Mouse (Mus musculus) limb, embryonic 14.5 days (tissue): ENCODE results near the gene Secisbp2. TPM values are rescaled to one million over a fixed set of nuclear protein-coding genes. Genes with fewer than 3 reads are reported as not detected.

Source experiments
- ATAC-seq: fragments of 200-750 bp; cut with Nextera tagmentation; 2 replicates; pipeline ENCODE4 v1.8.0; 2017; ENCODE audit warnings: low read depth, moderate number of reproducible peaks, moderate TSS enrichment; ENCODE audit not compliant: low FRiP score
- DNase-seq: peaks from one replicate; pipeline ENCODE4 v3.0.0-alpha.2; 2015; ENCODE audit warnings: low spot score
- H3K27ac ChIP-seq: fragments of 300-500 bp; sonication (generic); replicated peaks from 2 replicates; pipeline ENCODE4 v1.5.1; 2014; ENCODE audit warnings: low read depth, mild to moderate bottlenecking, low read length, moderate library complexity, mixed read lengths
- H3K27me3 ChIP-seq: fragments of 300-500 bp; sonication (generic); 2 replicates; pipeline ENCODE4 v1.6.1; 2014; ENCODE audit warnings: low read length, mixed read lengths; ENCODE audit not compliant: control insufficient read depth, insufficient read depth
- H3K36me3 ChIP-seq: fragments of 300-500 bp; sonication (generic); 2 replicates; pipeline ENCODE4 v1.6.1; 2014; ENCODE audit warnings: mild to moderate bottlenecking, low read length, moderate library complexity, mixed read lengths; ENCODE audit not compliant: control insufficient read depth, insufficient read depth
- H3K4me1 ChIP-seq: fragments of 300-500 bp; sonication (generic); 2 replicates; pipeline ENCODE4 v1.6.1; 2014; ENCODE audit warnings: antibody characterized with exemption, low read length, mixed read lengths; ENCODE audit not compliant: control insufficient read depth, insufficient read depth
- H3K4me2 ChIP-seq: fragments of 300-500 bp; sonication (generic); replicated peaks from 2 replicates; pipeline ENCODE4 v1.6.1; 2014; ENCODE audit warnings: low read depth, mild to moderate bottlenecking, low read length, moderate library complexity; ENCODE audit not compliant: severe bottlenecking
- H3K4me3 ChIP-seq: fragments of 300-500 bp; sonication (generic); replicated peaks from 2 replicates; pipeline ENCODE4 v1.5.1; 2014; ENCODE audit warnings: low read length
- H3K9ac ChIP-seq: fragments of 300-500 bp; sonication (generic); 2 replicates; pipeline ENCODE4 v1.6.1; 2014; ENCODE audit warnings: mild to moderate bottlenecking, low read depth, low read length, moderate library complexity; ENCODE audit not compliant: severe bottlenecking
- H3K9me3 ChIP-seq: fragments of 300-500 bp; sonication (generic); 2 replicates; pipeline ENCODE4 v1.6.1; 2016; ENCODE audit warnings: low read length; ENCODE audit not compliant: control insufficient read depth
- POLR2A ChIP-seq: fragments of 200-500 bp; IDR thresholded peaks from 2 replicates; pipeline ENCODE4 v1.8.0; 2012; ENCODE audit warnings: inconsistent platforms, mild to moderate bottlenecking, moderate library complexity, borderline replicate concordance; ENCODE audit not compliant: insufficient read depth, insufficient read length; ENCODE audit errors: extremely low read depth
- WGBS: fragments of 180-500 bp; shearing (Covaris S2); extraction: QIAGEN DNeasy Blood & Tissue Kit; methylation state at CpG from one replicate; pipeline ENCODE4 v1.1.7; 2014; 5-methylcytosine and 5-hydroxymethylcytosine counted together
- polyA plus RNA-seq, 2 experiments: library from polyadenylated mRNA; depleted of rRNA in 1 of 2; stranded (reverse) in 1 of 2; unstranded in 1 of 2; fragments of >200 nt; fragmentation: Nextera tagmentation in 1 of 2; extraction: Ambion mirVana in 1 of 2; gene quantifications; 2 replicates each; pipeline versions ENCODE4 v1.2.1 to v1.2.3; 2012 to 2014

Secisbp2 gene
- polyA plus RNA-seq (2012; rRNA removed), result 32.8 and 34.5 TPM in 2 replicates
- 29.0 and 31.0 TPM in 2 replicates for polyA plus RNA-seq (2014; fragmentation: Nextera tagmentation; extraction: Ambion mirVana)

- Histone ChIP-seq H3K4me3 (peak within 1 kb of the TSS; percentile 73), H3K36me3 (peaks cover 32% of the 10 kb centered on the region), H3K4me1 (peaks cover 10% of the 10 kb centered on the region), H3K9me3 (no peaks in the 10 kb centered on the region), H3K27ac (peak within 1 kb of the TSS; percentile 89), H3K27me3 (no peaks in the 10 kb centered on the region), H3K4me2 (peak within 1 kb of the TSS; percentile 84), H3K9ac (peak within 1 kb of the TSS; percentile 78)
- WGBS, result 1% methylated on average over 67 of the region's 69 CpGs
- DNase-seq, result peak; percentile 92
- peak; percentile 85; the same call in 1 of the 2 replicates for TF ChIP-seq POLR2A
- peak; percentile 97 for ATAC-seq
Observed at GRCm38 (mm10) chr13:51651408-51652064, at the start of gene Secisbp2. Gene Secisbp2, plus strand, starts transcription at chr13:51651697.

GRCm38 (mm10) chr13:51602764-51603163 is 48.7 kb upstream of the Secisbp2 start:
- peak; percentile 24; the same call in 1 of the 2 replicates for ATAC-seq

GRCm38 (mm10) chr13:51603221-51603893 is 48.1 kb upstream of the Secisbp2 start:
- H3K36me3 ChIP-seq, result no peaks in the 10 kb centered on the region
- H3K4me2 ChIP-seq, result peak overlapping the region; percentile 34
- DNase-seq (peak; percentile 72), ATAC-seq (peak; percentile 94)
- no peaks in the 10 kb centered on the region for H3K9me3 ChIP-seq
- H3K4me3 ChIP-seq, result peak overlapping the region; percentile 10
- no peaks in the 10 kb centered on the region for H3K27me3 ChIP-seq
- WGBS, result 18% methylated on average over 16 of the region's 16 CpGs
- peaks cover 6% of the 10 kb centered on the region; the same call in 1 of the 2 replicates for H3K4me1 ChIP-seq
- no peak overlapping the region for H3K9ac ChIP-seq
- TF ChIP-seq POLR2A, result no peak
- peak overlapping the region; percentile 48 for H3K27ac ChIP-seq

More at GRCm38 (mm10) chr13:51602764-51603163, 48.7 kb upstream of the Secisbp2 start:
- peak overlapping the region; percentile 34 for H3K4me2 ChIP-seq
- H3K4me1 ChIP-seq, result peaks cover 6% of the 10 kb centered on the region; the same call in 1 of the 2 replicates
- no peaks in the 10 kb centered on the region for H3K9me3 ChIP-seq
- H3K27me3 ChIP-seq, result no peaks in the 10 kb centered on the region
- no peak for TF ChIP-seq POLR2A
- WGBS, result 70% methylated on average over 8 of the region's 8 CpGs
- no peak overlapping the region for H3K9ac ChIP-seq
- no peak for DNase-seq
- no peaks in the 10 kb centered on the region for H3K36me3 ChIP-seq
- no peak overlapping the region for H3K4me3 ChIP-seq
- H3K27ac ChIP-seq, result 0 out of 2 replicates have a peak overlapping the region, but pooled peaks have one; percentile 5

DNA sequence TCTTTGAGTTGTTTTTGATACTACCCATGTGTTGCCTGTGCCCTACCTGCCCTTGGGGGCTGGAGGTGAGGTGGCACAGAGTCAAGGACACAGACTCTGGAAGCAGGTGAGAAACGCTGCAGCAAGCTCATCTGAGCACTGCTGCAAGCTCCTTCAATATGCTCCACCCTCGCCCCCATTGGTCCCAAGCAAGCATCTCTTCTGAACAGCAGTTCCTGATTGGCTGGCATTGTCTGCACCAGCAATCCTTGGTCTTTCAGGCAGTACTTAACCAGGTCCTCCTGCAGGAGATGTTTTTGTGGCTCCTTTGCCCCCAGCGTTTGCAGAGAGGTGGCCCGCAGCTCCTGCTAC is 47.6 kb upstream of the Secisbp2 start:
- 41% methylated on average over 4 of the region's 4 CpGs for WGBS
- no peaks in the 10 kb centered on the region for H3K9me3 ChIP-seq
- no peak overlapping the region for H3K4me3 ChIP-seq
- H3K4me2 ChIP-seq, result peak overlapping the region; percentile 34; the same call in 1 of the 2 replicates
- H3K9ac ChIP-seq, result no peak overlapping the region
- ATAC-seq (no peak), DNase-seq (no peak)
- no peaks in the 10 kb centered on the region for H3K27me3 ChIP-seq
- TF ChIP-seq POLR2A, result no peak
- H3K27ac ChIP-seq, result no peak overlapping the region; the same call in 1 of the 2 replicates
- peaks cover 6% of the 10 kb centered on the region; the same call in 1 of the 2 replicates for H3K4me1 ChIP-seq
- H3K36me3 ChIP-seq, result no peaks in the 10 kb centered on the region

DNA sequence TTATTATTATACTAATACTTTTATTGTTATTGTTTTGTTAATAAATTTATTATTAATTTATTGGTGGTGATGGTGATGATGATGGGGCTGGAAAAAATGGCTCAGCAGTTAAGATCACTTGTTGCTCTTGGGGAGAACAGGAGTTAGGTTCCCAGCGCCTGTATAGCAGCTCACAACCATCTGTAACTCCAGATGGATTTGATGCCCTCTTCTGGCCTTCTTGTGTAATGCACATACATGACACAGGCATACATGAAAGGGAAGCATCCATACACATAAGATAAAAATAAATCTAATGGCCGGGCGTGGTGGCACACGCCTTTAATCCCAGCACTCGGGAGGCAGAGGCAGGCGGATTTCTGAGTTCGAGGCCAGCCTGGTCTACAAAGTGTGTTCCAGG is 42.3 kb upstream of the Secisbp2 start:
- no peak overlapping the region for H3K27ac ChIP-seq
- no peaks in the 10 kb centered on the region for H3K9me3 ChIP-seq
- H3K27me3 ChIP-seq, result no peaks in the 10 kb centered on the region
- ATAC-seq, result no peak
- H3K4me1 ChIP-seq, result peaks cover 6% of the 10 kb centered on the region; the same call in 1 of the 2 replicates
- 88% methylated on average over 7 of the region's 7 CpGs for WGBS
- no peak for TF ChIP-seq POLR2A
- H3K4me2 ChIP-seq, result no peak overlapping the region
- DNase-seq, result no peak
- H3K4me3 ChIP-seq, result no peak overlapping the region
- H3K36me3 ChIP-seq, result no peaks in the 10 kb centered on the region
- no peak overlapping the region for H3K9ac ChIP-seq
